Mouse (Mus musculus) limb, embryonic 11.5 days (tissue): ENCODE results near the gene Lsm2. TPM values are rescaled to one million over a fixed set of nuclear protein-coding genes. Genes with fewer than 3 reads are reported as not detected.
"Not testable (repeated sequence)": the region's sequence is repeated elsewhere in the genome, so short reads cannot be mapped to it uniquely, and the experiment has no call there.

Experiments used
- ATAC-seq: fragments of 200-750 bp; cut with Nextera tagmentation; 2 replicates; pipeline ENCODE4 v1.8.0; 2017; ENCODE audit warnings: low read depth; ENCODE audit not compliant: insufficient number of reproducible peaks, low FRiP score, low TSS enrichment
- DNase-seq: peaks from one replicate; pipeline ENCODE4 v3.0.0-alpha.2; 2015; ENCODE audit warnings: low spot score
- H3K27ac ChIP-seq: fragments of 300-500 bp; sonication (generic); replicated peaks from 2 replicates; pipeline ENCODE4 v1.5.1; 2014; ENCODE audit warnings: low read depth, mild to moderate bottlenecking, low read length
- H3K27me3 ChIP-seq: fragments of 300-500 bp; sonication (generic); 2 replicates; pipeline ENCODE4 v1.6.1; 2014; ENCODE audit warnings: mild to moderate bottlenecking, low read length, mixed read lengths; ENCODE audit not compliant: control insufficient read depth, insufficient read depth
- H3K36me3 ChIP-seq: fragments of 300-500 bp; sonication (generic); 2 replicates; pipeline ENCODE4 v1.6.1; 2014; ENCODE audit warnings: mild to moderate bottlenecking, low read length, moderate library complexity, mixed read lengths; ENCODE audit not compliant: control insufficient read depth, insufficient read depth
- H3K4me1 ChIP-seq: fragments of 300-500 bp; sonication (generic); 2 replicates; pipeline ENCODE4 v1.6.1; 2014; ENCODE audit warnings: low read length, mixed read lengths; ENCODE audit not compliant: control insufficient read depth, insufficient read depth
- H3K4me2 ChIP-seq: fragments of 300-500 bp; sonication (generic); 2 replicates; pipeline ENCODE4 v1.6.1; 2014; ENCODE audit warnings: low read depth, mild to moderate bottlenecking, moderate library complexity; ENCODE audit not compliant: severe bottlenecking
- H3K4me3 ChIP-seq: fragments of 300-500 bp; sonication (generic); 2 replicates; pipeline ENCODE4 v1.5.1; 2014; ENCODE audit warnings: low read depth, low read length
- H3K9ac ChIP-seq: fragments of 300-500 bp; sonication (generic); 2 replicates; pipeline ENCODE4 v1.6.1; 2014; ENCODE audit warnings: mild to moderate bottlenecking, low read length
- H3K9me3 ChIP-seq: fragments of 300-500 bp; sonication (generic); 2 replicates; pipeline ENCODE4 v1.6.1; 2016; ENCODE audit warnings: low read length; ENCODE audit not compliant: control insufficient read depth
- WGBS: fragments of 180-500 bp; shearing (Covaris S2); extraction: QIAGEN DNeasy Blood & Tissue Kit; methylation state at CpG from one replicate; pipeline ENCODE4 v1.1.7; 2014; 5-methylcytosine and 5-hydroxymethylcytosine counted together
- polyA plus RNA-seq: library from polyadenylated mRNA; unstranded; fragments of >200 nt; fragmentation: Nextera tagmentation; extraction: Ambion mirVana; gene quantifications from 2 replicates; pipeline ENCODE4 v1.2.1, GENCODE M21; 2014

Gene Lsm2
- polyA plus RNA-seq, 1 experiment from 2014 or later = 266 TPM

- not testable (repeated sequence) for H3K27ac ChIP-seq, H3K27me3 ChIP-seq, H3K9ac ChIP-seq, H3K4me2 ChIP-seq, ATAC-seq, DNase-seq, H3K4me3 ChIP-seq, H3K9me3 ChIP-seq
- Histone ChIP-seq H3K4me1 (peaks cover 14% of the 10 kb centered on the region), H3K36me3 (peaks cover 33% of the 10 kb centered on the region)
- WGBS = 94% methylated on average over 4 of the region's 5 CpGs
These were observed 24.2 kb downstream of the Lsm2 start for GRCm38 (mm10) chr17:35005902-35006301.

- WGBS = 96% methylated on average over 7 of the region's 7 CpGs
- Histone ChIP-seq H3K27ac (no peak overlapping the region), H3K9me3 (no peaks in the 10 kb centered on the region), H3K27me3 (no peaks in the 10 kb centered on the region), H3K36me3 (peaks cover 48% of the 10 kb centered on the region), H3K4me3 (no peak overlapping the region), H3K4me1 (peaks cover 10% of the 10 kb centered on the region), H3K9ac (no peak overlapping the region), H3K4me2 (no peak overlapping the region)
- ATAC-seq (no peak), DNase-seq (no peak)
These were observed 25.8 kb downstream of the Lsm2 start for GRCm38 (mm10) chr17:35007387-35007991.

- Histone ChIP-seq H3K4me2 (no peak overlapping the region), H3K4me1 (no peaks in the 10 kb centered on the region), H3K9ac (no peak overlapping the region), H3K27me3 (no peaks in the 10 kb centered on the region), H3K9me3 (no peaks in the 10 kb centered on the region), H3K4me3 (no peak overlapping the region), H3K36me3 (peaks cover 68% of the 10 kb centered on the region), H3K27ac (no peak overlapping the region)
- no peak for ATAC-seq
- DNase-seq = no peak
- 94% methylated on average over 7 of the region's 7 CpGs for WGBS
These were observed 27.9 kb downstream of the Lsm2 start for GRCm38 (mm10) chr17:35009586-35009985.

DNA sequence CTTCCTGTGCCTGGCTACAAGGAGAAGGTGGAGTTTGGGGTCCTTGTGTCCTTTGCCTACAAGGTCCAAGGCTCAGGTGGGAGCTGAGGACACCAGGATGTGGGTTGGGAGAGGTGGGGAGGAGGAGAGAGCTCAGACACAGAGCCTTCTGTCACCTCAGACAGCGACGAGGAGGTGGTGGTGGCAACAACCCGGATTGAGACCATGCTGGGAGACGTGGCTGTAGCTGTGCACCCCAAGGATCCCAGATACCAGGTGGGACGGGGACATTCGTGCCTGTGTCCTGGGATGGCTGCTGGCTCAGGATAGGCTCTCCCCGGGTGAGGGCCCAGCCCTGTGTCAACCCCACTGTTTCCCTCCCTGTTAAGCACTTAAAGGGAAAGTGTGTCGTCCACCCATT is 29.8 kb downstream of the Lsm2 start:
- Histone ChIP-seq H3K4me1 (no peaks in the 10 kb centered on the region), H3K9ac (no peak overlapping the region), H3K27me3 (no peaks in the 10 kb centered on the region), H3K36me3 (peaks cover 76% of the 10 kb centered on the region), H3K9me3 (no peaks in the 10 kb centered on the region), H3K27ac (no peak overlapping the region), H3K4me2 (no peak overlapping the region), H3K4me3 (no peak overlapping the region)
- no peak for ATAC-seq
- DNase-seq = no peak
- WGBS = 92% methylated on average over 8 of the region's 8 CpGs

DNA sequence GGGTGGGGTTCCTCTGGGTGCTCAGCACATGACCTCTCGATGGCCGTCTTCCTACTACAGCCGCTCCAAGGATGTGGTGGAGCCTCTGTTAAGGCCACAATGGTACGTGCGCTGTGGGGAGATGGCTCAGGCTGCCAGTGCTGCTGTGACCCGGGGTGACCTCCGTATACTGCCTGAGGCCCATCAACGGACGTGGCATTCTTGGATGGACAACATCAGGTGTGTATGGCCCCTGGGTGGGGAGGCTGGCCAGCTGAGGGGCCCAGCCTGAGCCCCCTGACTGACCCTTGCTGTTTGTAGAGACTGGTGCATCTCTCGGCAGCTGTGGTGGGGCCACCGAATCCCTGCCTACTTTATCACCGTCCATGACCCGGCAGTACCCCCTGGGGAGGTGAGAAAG is 30.8 kb downstream of the Lsm2 start:
- Histone ChIP-seq H3K27me3 (no peaks in the 10 kb centered on the region), H3K36me3 (peaks cover 73% of the 10 kb centered on the region), H3K4me2 (no peak overlapping the region), H3K9me3 (no peaks in the 10 kb centered on the region), H3K27ac (no peak overlapping the region), H3K4me1 (no peaks in the 10 kb centered on the region), H3K4me3 (no peak overlapping the region), H3K9ac (no peak overlapping the region)
- WGBS = 85% methylated on average over 13 of the region's 13 CpGs
- no peak for ATAC-seq
- DNase-seq = no peak

DNA sequence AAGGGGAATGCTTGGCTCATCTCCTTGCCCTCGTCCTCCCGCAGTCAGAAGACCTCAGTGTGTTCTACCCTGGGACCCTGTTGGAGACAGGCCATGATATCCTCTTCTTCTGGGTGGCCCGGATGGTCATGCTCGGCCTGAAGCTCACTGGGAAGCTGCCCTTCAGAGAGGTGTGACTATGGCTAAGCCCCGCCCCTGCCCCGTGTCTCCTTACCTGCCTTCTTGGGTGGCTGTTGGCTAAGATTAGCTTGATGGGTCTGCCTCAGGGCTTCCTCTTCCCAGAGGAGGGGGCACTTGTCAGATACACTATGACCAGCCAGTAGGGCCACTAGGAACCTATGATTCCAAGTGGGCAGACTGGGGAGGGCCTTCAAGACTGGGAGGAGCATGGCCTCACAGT is 31.6 kb downstream of the Lsm2 start:
- Histone ChIP-seq H3K4me3 (no peak overlapping the region), H3K4me1 (no peaks in the 10 kb centered on the region), H3K27me3 (no peaks in the 10 kb centered on the region), H3K9ac (no peak overlapping the region), H3K27ac (no peak overlapping the region), H3K36me3 (peaks cover 69% of the 10 kb centered on the region), H3K4me2 (no peak overlapping the region), H3K9me3 (no peaks in the 10 kb centered on the region)
- 85% methylated on average over 6 of the region's 6 CpGs for WGBS
- no peak for DNase-seq
- no peak for ATAC-seq

- no peaks in the 10 kb centered on the region for H3K27me3 ChIP-seq
- H3K4me2 ChIP-seq = no peak overlapping the region
- ATAC-seq = no peak
- no peak overlapping the region for H3K27ac ChIP-seq
- 92% methylated on average over 16 of the region's 16 CpGs for WGBS
- H3K9ac ChIP-seq = no peak overlapping the region
- H3K4me3 ChIP-seq = no peak overlapping the region
- no peaks in the 10 kb centered on the region for H3K4me1 ChIP-seq
- no peak for DNase-seq
- H3K36me3 ChIP-seq = peaks cover 60% of the 10 kb centered on the region
- no peaks in the 10 kb centered on the region for H3K9me3 ChIP-seq
These were observed 33.6 kb downstream of the Lsm2 start for GRCm38 (mm10) chr17:35015296-35015695.

DNA sequence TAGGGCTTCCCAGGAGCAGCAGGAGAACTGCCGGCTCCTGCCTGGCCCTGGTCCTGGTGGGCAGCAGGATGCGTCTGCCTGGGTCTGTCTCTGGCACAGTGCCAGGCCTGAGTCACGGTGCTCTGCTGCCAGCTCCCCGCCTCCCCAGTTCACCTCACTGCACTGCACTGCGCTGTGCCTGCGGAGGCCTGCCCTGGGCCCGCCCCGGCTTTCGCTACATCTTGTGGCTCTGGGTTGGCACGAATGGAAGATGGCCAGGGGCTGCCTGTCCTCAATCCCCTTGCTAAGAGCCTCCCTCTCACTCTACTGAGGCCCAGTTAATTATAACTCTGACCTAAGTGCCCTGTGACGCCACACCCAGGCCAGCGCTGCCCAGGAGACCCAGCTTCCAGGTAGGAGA is 34.7 kb downstream of the Lsm2 start, which contains the start of gene Vwa7:
Vwa7 (plus strand) TSS at position 204 of the 400 bp plus-strand sequence.
- peaks cover 50% of the 10 kb centered on the region for H3K36me3 ChIP-seq
- 84% methylated on average over 12 of the region's 12 CpGs for WGBS
- no peak within 1 kb of the TSS for H3K27ac ChIP-seq
- no peaks in the 10 kb centered on the region for H3K27me3 ChIP-seq
- ATAC-seq (no peak), DNase-seq (no peak)
- 0 out of 2 replicates have a peak, but pooled peaks cover 1% of the 10 kb centered on the region for H3K4me1 ChIP-seq
- H3K9me3 ChIP-seq = no peaks in the 10 kb centered on the region
- H3K9ac ChIP-seq = no peak within 1 kb of the TSS
- H3K4me2 ChIP-seq = no peak within 1 kb of the TSS
- H3K4me3 ChIP-seq = no peak within 1 kb of the TSS
